In genomic region chr4:116764001-116764400, GRCm38 (mm10) we compare ENCODE assay signal across 22 mouse cellular contexts.
"Had no signal": no experiment of that assay in that cellular context is flagged by ENCODE, and none has a peak within 500 bp of the region (broad histone marks: within the 10 kb centered on the region; RNA-seq: fewer than 3 reads in every experiment).

No protein-coding gene starts in this region.

- H3K9ac ChIP-seq: heart, embryonic 13.5 days; heart, embryonic 15.5 days; hindbrain, embryonic 12.5 days; hindbrain, embryonic 14.5 days; intestine, embryonic 15.5 days; limb, embryonic 12.5 days; liver, embryonic 13.5 days; liver, embryonic 15.5 days; liver, postnatal 0 days had no signal

- H3K4me3 ChIP-seq: heart, adult 2 months; heart, embryonic 13.5 days; heart, embryonic 15.5 days; hindbrain, embryonic 10.5 days; hindbrain, embryonic 12.5 days; intestine, embryonic 15.5 days; left cerebral cortex, adult 2 months; limb, embryonic 10.5 days; limb, embryonic 12.5 days; liver, embryonic 13.5 days; liver, embryonic 15.5 days had no signal

- H3K4me1 ChIP-seq: heart, embryonic 13.5 days; heart, embryonic 15.5 days; hindbrain, embryonic 10.5 days; hindbrain, embryonic 12.5 days; intestine, embryonic 15.5 days; limb, embryonic 10.5 days; limb, embryonic 12.5 days had no signal

- H3K36me3 ChIP-seq: heart, embryonic 13.5 days; heart, embryonic 15.5 days; hindbrain, embryonic 10.5 days; hindbrain, embryonic 12.5 days; intestine, embryonic 15.5 days; limb, embryonic 10.5 days; limb, embryonic 12.5 days; liver, embryonic 13.5 days; liver, embryonic 15.5 days had no signal

- DNase-seq: gastrocnemius, postnatal 14 days; gastrocnemius, postnatal 36 days; heart, adult 2 months; heart, postnatal 14 days; heart, postnatal 36 days; kidney, adult 18-20 months; kidney, adult 8-10 months; kidney, postnatal 14 days; kidney, postnatal 36 days; liver; liver, embryonic 13.5 days; liver, postnatal 0 days had no signal

- H3K9me3 ChIP-seq: heart, embryonic 13.5 days; heart, embryonic 15.5 days; hindbrain, embryonic 10.5 days; hindbrain, embryonic 12.5 days; intestine, embryonic 15.5 days; limb, embryonic 10.5 days; limb, embryonic 12.5 days; liver, embryonic 13.5 days; liver, embryonic 15.5 days had no signal

- H3K27ac ChIP-seq: heart, adult 2 months; heart, embryonic 13.5 days; heart, embryonic 15.5 days; hindbrain, embryonic 10.5 days; hindbrain, embryonic 12.5 days; hindbrain, embryonic 14.5 days; intestine, embryonic 15.5 days; left cerebral cortex, adult 2 months; limb, embryonic 10.5 days; limb, embryonic 12.5 days; liver, embryonic 13.5 days; liver, embryonic 15.5 days had no signal
